Mouse (Mus musculus) embryonic facial prominence, embryonic 10.5 days (tissue): ENCODE results near the gene Kif28. TPM values are rescaled to one million over a fixed set of nuclear protein-coding genes. Genes with fewer than 3 reads are reported as not detected.
A peak's percentile ranks its signal among the peaks of the same experiment; 100 is the strongest.
"Not testable (repeated sequence)": the region's sequence is repeated elsewhere in the genome, so short reads cannot be mapped to it uniquely, and the experiment has no call there.

Experiments
- DNase-seq: peaks from one replicate; pipeline ENCODE4 v3.0.0-alpha.2; 2017; ENCODE audit warnings: low spot score
- H3K27ac ChIP-seq: fragments of 300-500 bp; sonication (generic); replicated peaks from 2 replicates; pipeline ENCODE4 v1.5.1; 2016; ENCODE audit warnings: mild to moderate bottlenecking
- H3K27me3 ChIP-seq: fragments of 300-500 bp; sonication (generic); replicated peaks from 2 replicates; pipeline ENCODE4 v1.6.1; 2016; ENCODE audit warnings: low read depth, mild to moderate bottlenecking; ENCODE audit not compliant: poor library complexity, severe bottlenecking
- H3K36me3 ChIP-seq: fragments of 300-500 bp; sonication (generic); replicated peaks from 2 replicates; pipeline ENCODE4 v1.6.1; 2016; ENCODE audit warnings: mild to moderate bottlenecking, moderate library complexity
- H3K4me1 ChIP-seq: fragments of 300-500 bp; sonication (generic); 2 replicates; pipeline ENCODE4 v1.6.1; 2016
- H3K4me3 ChIP-seq: fragments of 300-500 bp; sonication (generic); 2 replicates; pipeline ENCODE4 v1.5.1; 2016; ENCODE audit warnings: mild to moderate bottlenecking, moderate library complexity
- H3K9me3 ChIP-seq: fragments of 300-500 bp; sonication (generic); 2 replicates; pipeline ENCODE4 v1.6.1; 2016; ENCODE audit warnings: mild to moderate bottlenecking
- WGBS: fragments of 180-500 bp; shearing (Covaris S2); methylation state at CpG from one replicate; pipeline ENCODE4 v1.1.7; 2016; 5-methylcytosine and 5-hydroxymethylcytosine counted together
- polyA plus RNA-seq: library from polyadenylated mRNA; unstranded; fragments of >200 nt; fragmentation: Nextera tagmentation; extraction: Ambion mirVana; gene quantifications from 2 replicates; pipeline ENCODE4 v1.2.1, GENCODE M21; 2016

The Kif28 gene
- polyA plus RNA-seq, 1 experiment from 2014 or later, result 0.06 TPM

GRCm38 (mm10) chr1:179664309-179664930 is 80.7 kb downstream of the Kif28 start:
- 66% methylated on average over 4 of the region's 4 CpGs for WGBS
- peaks cover 17% of the 10 kb centered on the region for H3K4me1 ChIP-seq
- H3K9me3 ChIP-seq, result no peaks in the 10 kb centered on the region
- no peaks in the 10 kb centered on the region for H3K27me3 ChIP-seq
- no peak overlapping the region for H3K4me3 ChIP-seq
- H3K27ac ChIP-seq, result no peak overlapping the region
- H3K36me3 ChIP-seq, result no peaks in the 10 kb centered on the region
- no peak for DNase-seq

DNA sequence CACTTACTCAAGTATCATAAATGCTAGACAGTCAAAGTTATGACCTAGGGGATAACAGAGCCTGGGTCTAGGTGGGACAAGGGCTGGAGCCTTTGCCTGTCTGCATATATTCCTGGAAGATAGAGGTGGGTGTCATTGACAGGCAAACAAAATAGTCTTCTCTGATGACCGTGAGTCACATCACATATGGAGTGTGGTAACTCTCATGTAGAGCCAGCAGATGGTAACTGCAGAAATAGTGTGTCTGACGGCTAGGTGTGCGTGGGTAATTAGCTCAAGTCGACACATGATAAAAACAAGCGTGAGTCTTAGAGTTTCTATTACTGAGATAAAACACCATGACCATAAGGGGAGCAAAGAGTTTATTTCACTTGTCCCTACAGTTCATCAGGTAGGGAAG is 82.0 kb downstream of the Kif28 start:
- 94% methylated on average over 5 of the region's 5 CpGs for WGBS
- Histone ChIP-seq H3K36me3 (no peaks in the 10 kb centered on the region), H3K4me1 (peaks cover 8% of the 10 kb centered on the region), H3K27me3 (no peaks in the 10 kb centered on the region), H3K4me3 (no peak overlapping the region), H3K27ac (no peak overlapping the region), H3K9me3 (no peaks in the 10 kb centered on the region)
- DNase-seq, result no peak

GRCm38 (mm10) chr1:179651224-179651623 is 93.8 kb downstream of the Kif28 start:
- no peak for DNase-seq
- H3K4me1 ChIP-seq, result 0 out of 2 replicates have a peak, but pooled peaks cover 3% of the 10 kb centered on the region
- H3K9me3 ChIP-seq, result no peaks in the 10 kb centered on the region
- 83% methylated on average over 5 of the region's 5 CpGs for WGBS
- H3K4me3 ChIP-seq, result no peak overlapping the region
- no peak overlapping the region for H3K27ac ChIP-seq
- H3K27me3 ChIP-seq, result no peaks in the 10 kb centered on the region
- H3K36me3 ChIP-seq, result no peaks in the 10 kb centered on the region

GRCm38 (mm10) chr1:179650284-179650683 is 94.8 kb downstream of the Kif28 start:
- no peaks in the 10 kb centered on the region for H3K27me3 ChIP-seq
- no peaks in the 10 kb centered on the region for H3K36me3 ChIP-seq
- 81% methylated on average over 4 of the region's 4 CpGs for WGBS
- H3K4me3 ChIP-seq, result no peak overlapping the region
- H3K9me3 ChIP-seq, result no peaks in the 10 kb centered on the region
- H3K4me1 ChIP-seq, result peaks cover 10% of the 10 kb centered on the region
- no peak for DNase-seq
- H3K27ac ChIP-seq, result no peak overlapping the region

GRCm38 (mm10) chr1:179649324-179649723 is 95.7 kb downstream of the Kif28 start:
- WGBS, result 77% methylated on average over 3 of the region's 3 CpGs
- Histone ChIP-seq H3K36me3 (no peaks in the 10 kb centered on the region), H3K27ac (no peak overlapping the region), H3K9me3 (no peaks in the 10 kb centered on the region), H3K27me3 (no peaks in the 10 kb centered on the region), H3K4me1 (peaks cover 10% of the 10 kb centered on the region), H3K4me3 (no peak overlapping the region)
- DNase-seq, result no peak

DNA sequence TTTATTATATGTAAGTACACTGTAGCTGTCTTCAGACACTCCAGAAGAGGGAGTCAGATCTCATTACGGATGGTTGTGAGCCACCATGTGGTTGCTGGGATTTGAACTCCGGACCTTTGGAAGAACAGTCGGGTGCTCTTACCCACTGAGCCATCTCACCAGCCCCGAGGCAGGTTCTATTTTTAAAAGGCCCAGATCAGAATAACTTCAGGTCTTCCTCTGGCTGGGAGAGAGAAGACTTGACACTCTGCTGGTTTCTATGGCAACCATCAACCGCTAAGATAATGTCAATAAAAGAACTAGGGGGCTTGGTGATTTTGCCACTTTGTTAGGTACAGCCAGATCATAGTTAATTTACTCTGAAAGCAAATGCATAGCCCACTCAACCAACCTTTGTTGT is 96.4 kb downstream of the Kif28 start:
- not testable (repeated sequence) for H3K36me3 ChIP-seq, H3K27me3 ChIP-seq, H3K4me1 ChIP-seq, H3K4me3 ChIP-seq, H3K9me3 ChIP-seq, H3K27ac ChIP-seq, DNase-seq
- 87% methylated on average over 5 of the region's 5 CpGs for WGBS

DNA sequence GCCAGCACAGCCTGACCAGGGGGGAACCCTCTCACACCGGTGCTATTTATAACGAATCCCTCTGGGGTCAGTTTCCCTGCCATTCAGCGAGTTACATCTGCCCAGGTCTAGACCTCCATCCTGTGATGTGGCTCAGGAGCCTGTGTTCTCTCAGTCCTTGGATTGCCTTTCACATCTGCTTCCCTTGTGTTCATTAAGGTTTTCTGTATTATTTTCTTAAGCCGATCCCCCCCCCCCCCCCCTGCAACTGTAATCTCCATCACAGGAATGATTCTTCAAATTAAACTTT is 99.1 kb downstream of the Kif28 start:
- peak overlapping the region; percentile 31; the same call in 1 of the 2 replicates for H3K27ac ChIP-seq
- peaks cover 10% of the 10 kb centered on the region for H3K4me1 ChIP-seq
- H3K4me3 ChIP-seq, result peak overlapping the region; percentile 41
- WGBS, result 21% methylated on average over 4 of the region's 4 CpGs
- H3K36me3 ChIP-seq, result no peaks in the 10 kb centered on the region
- H3K9me3 ChIP-seq, result no peaks in the 10 kb centered on the region
- H3K27me3 ChIP-seq, result no peaks in the 10 kb centered on the region
- no peak for DNase-seq

Other genes with a start within 250 kb of the Kif28 start
- 20.7 and 21.5 TPM in 2 replicates for gene Smyd3, start 227.2 kb downstream of the Kif28 start, polyA plus RNA-seq
- gene Tfb2m, start 199.0 kb downstream of the Kif28 start, polyA plus RNA-seq, result 25.1 and 28.1 TPM in 2 replicates
- gene Cnst, start 198.9 kb downstream of the Kif28 start, polyA plus RNA-seq, result 21.0 and 21.6 TPM in 2 replicates
- gene Sccpdh, start 77.1 kb downstream of the Kif28 start, polyA plus RNA-seq, result 68.4 and 78.8 TPM in 2 replicates
- 0.14 and 0.17 TPM in 2 replicates for gene Gm10518, start 58.1 kb upstream of the Kif28 start, polyA plus RNA-seq
- gene Ahctf1, start 58.4 kb upstream of the Kif28 start, polyA plus RNA-seq, result 30.8 and 35.3 TPM in 2 replicates
- 11.5 and 12.9 TPM in 2 replicates for gene Cdc42bpa, start 215.2 kb upstream of the Kif28 start, polyA plus RNA-seq